Mouse (Mus musculus) CH12.LX (cell line): ENCODE results near the gene Mlec. TPM values are rescaled to one million over a fixed set of nuclear protein-coding genes. Genes with fewer than 3 reads are reported as not detected.
A peak's percentile ranks its signal among the peaks of the same experiment; 100 is the strongest.

Experiments used
- DNase-seq: peaks from one replicate; pipeline ENCODE4 v3.0.0-alpha.2; 2013; ENCODE audit errors: extremely low read depth
- H3K27ac ChIP-seq: 2 replicates; pipeline ENCODE4 v1.5.1; 2012; ENCODE audit warnings: low read depth, mild to moderate bottlenecking, control low read depth, moderate library complexity; ENCODE audit not compliant: insufficient read depth
- H3K27me3 ChIP-seq: replicated peaks from 2 replicates; pipeline ENCODE3; 2012; ENCODE audit warnings: inconsistent platforms
- H3K36me3 ChIP-seq, 2 experiments: replicated peaks in 1 of 2; 2 replicates each; pipeline versions ENCODE3 to v1.6.1; 2012; ENCODE audit warnings: inconsistent platforms in 1 of 2, low read length in 1 of 2, mild to moderate bottlenecking in 1 of 2, mixed read lengths in 1 of 2, moderate library complexity in 1 of 2; ENCODE audit not compliant: control insufficient read depth in 1 of 2, insufficient read depth in 1 of 2
- H3K4me1 ChIP-seq, 2 experiments: 2 replicates each; pipeline ENCODE4 v1.6.1; 2012; ENCODE audit warnings: inconsistent platforms in 1 of 2, moderate library complexity in 1 of 2; ENCODE audit not compliant: insufficient read depth in 2 of 2, control insufficient read depth in 1 of 2
- H3K4me2 ChIP-seq: 2 replicates; pipeline ENCODE4 v1.6.1; 2012; ENCODE audit warnings: low read depth, mild to moderate bottlenecking, control low read depth; ENCODE audit not compliant: poor library complexity, insufficient read depth, severe bottlenecking
- H3K4me3 ChIP-seq, 3 experiments: fragments of 150-350 bp in 1 of 3; sonication (generic) in 1 of 3; replicated peaks in 1 of 3; 2 replicates each; pipeline versions ENCODE3 to v1.5.1; 2011 to 2012; ENCODE audit warnings: low read depth in 2 of 3, low read length in 2 of 3, mild to moderate bottlenecking in 2 of 3, moderate library complexity in 2 of 3, control low read depth in 1 of 3, improper control_type of control experiment in 1 of 3, inconsistent platforms in 1 of 3, mixed read lengths in 1 of 3; ENCODE audit not compliant: poor library complexity in 1 of 3
- H3K79me2 ChIP-seq: replicated peaks from 2 replicates; pipeline ENCODE4 v1.6.1; 2012; ENCODE audit warnings: mild to moderate bottlenecking, moderate library complexity; ENCODE audit not compliant: control insufficient read depth, poor library complexity, insufficient read depth, severe bottlenecking; ENCODE audit errors: extremely low read depth
- H3K9ac ChIP-seq: 2 replicates; pipeline ENCODE4 v1.6.1; 2012; ENCODE audit warnings: low read depth, mild to moderate bottlenecking, control low read depth, moderate library complexity; ENCODE audit not compliant: insufficient read depth
- H3K9me3 ChIP-seq: replicated peaks from 2 replicates; pipeline ENCODE3; 2012; ENCODE audit warnings: low read length, inconsistent platforms, mixed read lengths
- BHLHE40 ChIP-seq: IDR thresholded peaks from 2 replicates; pipeline ENCODE4 v1.6.1; 2011; ENCODE audit warnings: mild to moderate bottlenecking, low read depth, low read length, improper control_type of control experiment
- CHD2 ChIP-seq: IDR thresholded peaks from 2 replicates; pipeline ENCODE4 v1.6.1; 2011; ENCODE audit warnings: low read length, improper control_type of control experiment
- ETS1 ChIP-seq: conservative IDR thresholded peaks from 2 replicates; pipeline ENCODE4 v1.6.1; 2012; ENCODE audit warnings: low read depth, mild to moderate bottlenecking, inconsistent platforms, low read length, improper control_type of control experiment, moderate library complexity
- IRF4 ChIP-seq: IDR thresholded peaks from 2 replicates; pipeline ENCODE4 v1.6.1; 2014; ENCODE audit warnings: low read depth, mild to moderate bottlenecking, inconsistent platforms, low read length, improper control_type of control experiment
- JUND ChIP-seq: conservative IDR thresholded peaks from 2 replicates; pipeline ENCODE4 v1.6.1; 2011; ENCODE audit warnings: low read depth, low read length, improper control_type of control experiment
- MAFK ChIP-seq: IDR thresholded peaks from 2 replicates; pipeline ENCODE4 v1.6.1; 2011; ENCODE audit warnings: low read length, improper control_type of control experiment; ENCODE audit not compliant: insufficient replicate concordance
- MAX ChIP-seq: IDR thresholded peaks from 2 replicates; pipeline ENCODE4 v1.6.1; 2011; ENCODE audit warnings: low read length, improper control_type of control experiment
- MEF2A ChIP-seq: IDR thresholded peaks from 2 replicates; pipeline ENCODE4 v1.6.1; 2014; ENCODE audit warnings: low read depth, mild to moderate bottlenecking, inconsistent platforms, low read length, improper control_type of control experiment, borderline replicate concordance
- NELFE ChIP-seq: IDR thresholded peaks from 2 replicates; pipeline ENCODE4 v1.6.1; 2011; ENCODE audit warnings: low read depth, low read length, improper control_type of control experiment
- POLR2A ChIP-seq: IDR thresholded peaks from 2 replicates; pipeline ENCODE4 v1.6.1; 2011; ENCODE audit warnings: low read depth, mild to moderate bottlenecking, improper control_type of control experiment, low read length
- POLR2AphosphoS2 ChIP-seq: IDR thresholded peaks from 2 replicates; pipeline ENCODE4 v1.6.1; 2011; ENCODE audit warnings: low read depth, low read length, improper control_type of control experiment
- SIN3A ChIP-seq: IDR thresholded peaks from 2 replicates; pipeline ENCODE4 v1.6.1; 2012; ENCODE audit warnings: low read length, improper control_type of control experiment, inconsistent platforms
- TCF12 ChIP-seq: IDR thresholded peaks from 2 replicates; pipeline ENCODE4 v1.6.1; 2014; ENCODE audit warnings: low read depth, mild to moderate bottlenecking, inconsistent platforms, low read length, improper control_type of control experiment
- UBTF ChIP-seq: IDR thresholded peaks from 2 replicates; pipeline ENCODE4 v1.6.1; 2012; ENCODE audit warnings: low read depth, mild to moderate bottlenecking, inconsistent platforms, low read length, improper control_type of control experiment, moderate library complexity
- USF1 ChIP-seq: IDR thresholded peaks from 2 replicates; pipeline ENCODE4 v1.6.1; 2014; ENCODE audit warnings: low read depth, mild to moderate bottlenecking, inconsistent platforms, low read length, improper control_type of control experiment
- USF2 ChIP-seq: conservative IDR thresholded peaks from 2 replicates; pipeline ENCODE4 v1.6.1; 2011; ENCODE audit warnings: low read depth, low read length, improper control_type of control experiment
- ZNF384 ChIP-seq: IDR thresholded peaks from 2 replicates; pipeline ENCODE4 v1.6.1; 2012; ENCODE audit warnings: low read depth, low read length, improper control_type of control experiment, inconsistent platforms
- dilution Hi-C: fragments of 300-500 bp; cut with MboI; formaldehyde crosslinking; loops from 2 replicates; pipeline ENCODE4 v1.14.3; 2020; ENCODE audit warnings: low sequenced_read_pairs; ENCODE audit not compliant: extremely low pct_unique_long_range_greater_than_20kb, extremely low pct_ligation_motif_present
- in situ Hi-C: fragments of 300-500 bp; cut with MboI; formaldehyde crosslinking; loops from 3 replicates; pipeline ENCODE4 v1.14.3; 2019; ENCODE audit warnings: low sequenced_read_pairs, low pct_ligation_motif_present, low pct_unique_long_range_greater_than_20kb, mixed read lengths
- polyA plus RNA-seq: library from polyadenylated mRNA; unstranded; fragments of >175 nt; gene quantifications from 2 replicates; pipeline ENCODE4 v1.2.1, GENCODE M21; 2012; ENCODE audit warnings: low read depth; ENCODE audit not compliant: insufficient read length
- total RNA-seq, 2 experiments: library from RNA; depleted of rRNA; stranded (reverse); fragments of 300-350 nt in 1 of 2; fragments of >200 nt in 1 of 2; gene quantifications; 2 replicates each; pipeline ENCODE4 v1.2.3; 2012 to 2014

Mlec gene
- total and polyA plus RNA-seq, 3 experiments: 101 to 143 (median 128) TPM

GRCm38 (mm10) chr5:115155831-115156230 lies 2.1 kb downstream of the Mlec start:
- H3K4me1 ChIP-seq: peaks cover 16 to 61% of the 10 kb centered on the region in 2 experiments
- H3K27me3 ChIP-seq: no peaks in the 10 kb centered on the region
- peaks cover 15 to 41% of the 10 kb centered on the region in 2 experiments for H3K36me3 ChIP-seq
- H3K9me3 ChIP-seq: no peaks in the 10 kb centered on the region
- in situ Hi-C loops (no loop called here), dilution Hi-C loops (no loop called here)
- H3K9ac ChIP-seq: peak overlapping the region; percentile 95
- H3K79me2 ChIP-seq: peaks cover 60% of the 10 kb centered on the region
- peak overlapping the region; percentile 24 to 98 (median 88) for H3K4me3 ChIP-seq
- peak overlapping the region; percentile 94 for H3K4me2 ChIP-seq
- TF ChIP-seq UBTF (no peak), MAFK (peak; percentile 81), MEF2A (no peak), MAX (no peak), SIN3A (peak; percentile 37; the same call in 1 of the 2 replicates), BHLHE40 (no peak)
- DNase-seq: peak; percentile 51
- 0 out of 2 replicates have a peak overlapping the region, but pooled peaks have one; percentile 39 for H3K27ac ChIP-seq

- H3K9me3 ChIP-seq: peaks cover 3% of the 10 kb centered on the region
- dilution Hi-C loops: no loop called here
- H3K27me3 ChIP-seq: no peaks in the 10 kb centered on the region
- no peak overlapping the region for H3K27ac ChIP-seq
- peaks cover 21 to 48% of the 10 kb centered on the region in 2 experiments for H3K36me3 ChIP-seq
- peak overlapping the region in 2 of 3 experiments; percentile 24 to 98 for H3K4me3 ChIP-seq
- peaks cover 60% of the 10 kb centered on the region for H3K79me2 ChIP-seq
- peaks cover 13 to 54% of the 10 kb centered on the region in 2 experiments for H3K4me1 ChIP-seq
- in situ Hi-C loops: no loop called here
- peak overlapping the region; percentile 95 for H3K9ac ChIP-seq
- DNase-seq: no peak
- H3K4me2 ChIP-seq: peak overlapping the region; percentile 94
- TF ChIP-seq USF1: no peak
- TF ChIP-seq POLR2A: peak; percentile 11; the same call in 1 of the 2 replicates
Measured at GRCm38 (mm10) chr5:115155156-115155631, 2.8 kb downstream of the Mlec start.

- H3K4me2 ChIP-seq: no peak overlapping the region
- peaks cover 54% of the 10 kb centered on the region for H3K79me2 ChIP-seq
- dilution Hi-C loops (no loop called here), in situ Hi-C loops (no loop called here)
- H3K36me3 ChIP-seq: peaks cover 44 to 75% of the 10 kb centered on the region in 2 experiments
- peaks cover 12% of the 10 kb centered on the region for H3K9me3 ChIP-seq
- no peaks in the 10 kb centered on the region for H3K27me3 ChIP-seq
- no peak for DNase-seq
- H3K27ac ChIP-seq: no peak overlapping the region
- no peak overlapping the region for H3K4me3 ChIP-seq
- TF ChIP-seq ZNF384: no peak
- no peak for TF ChIP-seq SIN3A
- TF ChIP-seq NELFE: no peak
- TF ChIP-seq USF1: no peak
- no peak for TF ChIP-seq USF2
- TF ChIP-seq MEF2A: no peak
- TF ChIP-seq ETS1: no peak
- TF ChIP-seq IRF4: no peak
- TF ChIP-seq TCF12: no peak
- no peak for TF ChIP-seq POLR2AphosphoS2
- no peak for TF ChIP-seq JUND
- TF ChIP-seq CHD2: no peak
- TF ChIP-seq, all 38 proteins: peak for 0
- Histone ChIP-seq H3K9ac (no peak overlapping the region), H3K4me1 (peaks cover 13 to 41% of the 10 kb centered on the region in 2 experiments)
Measured at GRCm38 (mm10) chr5:115152132-115152956, 5.6 kb downstream of the Mlec start.
